Mouse (Mus musculus) hindbrain, embryonic 10.5 days (tissue): ENCODE results near the gene Gmeb1. TPM values are rescaled to one million over a fixed set of nuclear protein-coding genes. Genes with fewer than 3 reads are reported as not detected.
A peak's percentile ranks its signal among the peaks of the same experiment; 100 is the strongest.

Experiments used
- DNase-seq: peaks from one replicate; pipeline ENCODE4 v3.0.0-alpha.2; 2017; ENCODE audit warnings: low spot score
- H3K27ac ChIP-seq: fragments of 300-500 bp; sonication (generic); 2 replicates; pipeline ENCODE4 v1.5.1; 2016; ENCODE audit warnings: mild to moderate bottlenecking, moderate library complexity
- H3K27me3 ChIP-seq: fragments of 300-500 bp; sonication (generic); 2 replicates; pipeline ENCODE4 v1.6.1; 2016; ENCODE audit warnings: mild to moderate bottlenecking; ENCODE audit not compliant: poor library complexity, insufficient read depth, severe bottlenecking
- H3K36me3 ChIP-seq: fragments of 300-500 bp; sonication (generic); 2 replicates; pipeline ENCODE4 v1.6.1; 2016; ENCODE audit warnings: mild to moderate bottlenecking, moderate library complexity
- H3K4me1 ChIP-seq: fragments of 300-500 bp; sonication (generic); replicated peaks from 2 replicates; pipeline ENCODE4 v1.6.1; 2016; ENCODE audit warnings: mild to moderate bottlenecking
- H3K4me3 ChIP-seq: fragments of 300-500 bp; sonication (generic); 2 replicates; pipeline ENCODE4 v1.5.1; 2016; ENCODE audit warnings: mild to moderate bottlenecking, moderate library complexity
- H3K9me3 ChIP-seq: fragments of 300-500 bp; sonication (generic); 2 replicates; pipeline ENCODE4 v1.6.1; 2016; ENCODE audit warnings: mild to moderate bottlenecking, moderate library complexity
- WGBS: fragments of 180-500 bp; shearing (Covaris S2); methylation state at CpG from one replicate; pipeline ENCODE4 v1.1.7; 2016; 5-methylcytosine and 5-hydroxymethylcytosine counted together
- polyA plus RNA-seq: library from polyadenylated mRNA; unstranded; fragments of >200 nt; fragmentation: Nextera tagmentation; extraction: Ambion mirVana; gene quantifications from 2 replicates; pipeline ENCODE4 v1.2.1, GENCODE M21; 2016

Gmeb1 gene
- polyA plus RNA-seq, 1 experiment from 2014 or later = 45.3 TPM

DNA sequence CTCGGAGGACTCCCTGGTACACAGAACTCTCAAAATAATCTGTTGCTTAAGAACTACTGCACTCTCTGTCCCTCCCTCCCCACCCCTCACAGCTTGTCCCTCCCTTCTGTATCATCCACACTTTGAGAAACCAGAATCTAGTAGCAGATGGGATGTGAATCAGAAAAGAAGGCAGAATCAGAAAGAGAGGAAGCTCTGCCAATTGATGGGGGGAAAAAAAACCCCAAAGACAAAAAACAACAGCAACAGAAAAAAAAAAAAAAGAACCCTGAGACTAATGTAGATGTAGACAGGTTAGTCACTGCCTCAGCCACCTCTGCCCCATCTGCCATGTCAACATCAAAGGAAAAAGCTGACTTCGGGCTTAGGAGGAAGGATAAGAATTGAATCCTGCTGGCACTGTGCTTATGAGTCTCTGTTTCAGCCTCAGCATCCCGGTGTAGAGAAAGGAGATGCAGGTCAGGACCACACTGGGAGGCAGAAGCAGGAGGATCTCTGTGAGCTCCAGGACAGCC lies 5.5 kb upstream of the Gmeb1 start:
- no peak overlapping the region for H3K4me3 ChIP-seq
- H3K27ac ChIP-seq = no peak overlapping the region
- H3K9me3 ChIP-seq = no peaks in the 10 kb centered on the region
- 85% methylated on average over 3 of the region's 3 CpGs for WGBS
- H3K4me1 ChIP-seq = peaks cover 7% of the 10 kb centered on the region
- H3K27me3 ChIP-seq = no peaks in the 10 kb centered on the region
- no peak for DNase-seq
- H3K36me3 ChIP-seq = no peaks in the 10 kb centered on the region

DNA sequence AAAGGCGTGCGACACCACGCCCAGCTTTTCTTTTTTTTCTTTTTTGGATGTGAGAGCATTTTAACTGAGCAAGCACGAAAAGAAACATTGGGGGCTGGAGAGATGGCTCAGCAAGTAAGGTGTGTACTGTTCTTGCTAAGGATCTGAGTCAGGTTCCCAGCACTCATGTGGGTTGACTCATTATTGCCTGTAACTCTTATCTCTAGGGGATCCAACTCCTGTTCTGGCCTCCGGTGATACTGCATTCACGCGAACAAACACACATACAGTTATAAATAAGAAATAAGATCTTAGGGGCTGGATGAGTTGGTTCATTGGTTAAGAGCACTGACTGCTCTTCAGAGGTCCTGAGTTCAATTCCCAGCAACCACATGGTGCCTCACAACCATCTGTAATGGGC lies 1.9 kb upstream of the Gmeb1 start:
- 95% methylated on average over 7 of the region's 7 CpGs for WGBS
- Histone ChIP-seq H3K36me3 (0 out of 2 replicates have a peak, but pooled peaks cover 2% of the 10 kb centered on the region), H3K27ac (no peak overlapping the region), H3K4me1 (peaks cover 26% of the 10 kb centered on the region), H3K27me3 (no peaks in the 10 kb centered on the region), H3K9me3 (no peaks in the 10 kb centered on the region), H3K4me3 (no peak overlapping the region)
- no peak for DNase-seq

DNA sequence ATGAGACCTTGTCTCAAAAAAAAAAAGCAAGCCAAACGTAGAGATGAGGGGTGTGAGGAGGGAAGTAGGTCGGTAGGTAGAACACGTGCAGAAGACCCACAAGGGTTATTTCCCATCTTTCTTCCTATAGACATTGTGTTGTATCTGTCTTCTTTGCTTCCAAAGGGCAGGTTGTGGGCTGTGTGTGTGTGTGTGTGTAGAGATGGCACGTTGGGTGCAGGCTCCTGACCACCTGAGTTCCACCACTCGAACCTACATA lies 885 bp upstream of the Gmeb1 start:
- Histone ChIP-seq H3K4me1 (peaks cover 26% of the 10 kb centered on the region), H3K36me3 (0 out of 2 replicates have a peak, but pooled peaks cover 5% of the 10 kb centered on the region), H3K9me3 (no peaks in the 10 kb centered on the region), H3K27ac (peak overlapping the region; percentile 99), H3K4me3 (peak overlapping the region; percentile 96; the same call in 1 of the 2 replicates), H3K27me3 (no peaks in the 10 kb centered on the region)
- WGBS = 83% methylated on average over 5 of the region's 5 CpGs
- DNase-seq = no peak

DNA sequence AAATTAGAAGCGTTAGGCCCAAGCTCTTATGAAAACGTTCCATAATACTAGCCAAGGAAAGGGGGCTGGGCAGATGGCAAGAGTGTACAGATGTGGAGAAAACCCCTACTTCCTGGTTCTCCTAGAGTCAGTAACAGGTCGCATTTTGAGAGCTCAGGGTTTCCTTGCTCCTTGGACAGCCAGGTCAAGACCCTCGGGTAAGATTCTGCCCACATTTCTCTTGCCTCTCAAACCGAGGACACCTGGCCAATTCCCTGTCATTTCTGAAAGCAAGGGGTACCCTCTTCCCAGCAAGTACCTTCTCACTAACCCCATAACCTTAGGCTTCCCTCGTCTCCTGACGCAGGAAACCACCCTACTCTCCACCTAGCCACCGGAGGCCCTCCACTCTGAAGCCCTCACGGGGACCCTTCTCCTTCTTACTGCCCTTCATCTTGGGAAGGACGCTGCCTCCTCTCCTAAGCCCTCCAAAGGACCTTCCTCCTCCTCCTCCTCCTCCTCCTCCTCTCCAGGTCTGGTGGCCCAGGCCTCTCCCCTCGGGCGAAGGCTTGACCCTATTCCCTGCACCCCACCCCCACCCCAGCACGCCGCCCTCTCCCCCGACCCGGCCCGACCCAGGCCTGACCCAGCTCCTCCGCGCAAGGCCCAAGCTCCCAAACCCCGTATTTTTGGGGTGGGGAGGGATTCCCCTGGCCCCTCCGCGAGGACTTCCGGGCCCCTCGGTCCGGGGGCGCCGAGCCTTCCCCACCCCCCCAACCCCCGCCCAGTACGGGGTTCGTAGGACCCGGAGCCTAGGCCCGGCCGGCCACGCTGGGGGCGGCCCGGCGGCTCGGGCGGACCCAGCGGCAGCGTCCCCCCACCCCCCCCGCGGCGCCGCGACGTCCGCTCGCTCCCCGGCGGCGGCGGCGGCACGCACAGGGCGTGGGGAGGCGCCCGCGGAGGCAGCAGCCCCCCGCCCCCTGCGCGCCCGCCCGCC lies 710 bp downstream of the Gmeb1 start:
- Histone ChIP-seq H3K4me3 (peak overlapping the region; percentile 96), H3K27me3 (no peaks in the 10 kb centered on the region), H3K9me3 (no peaks in the 10 kb centered on the region), H3K4me1 (peaks cover 26% of the 10 kb centered on the region), H3K36me3 (peaks cover 8% of the 10 kb centered on the region; the same call in 1 of the 2 replicates), H3K27ac (peak overlapping the region; percentile 99)
- DNase-seq = peak; percentile 61
- 3% methylated on average over 58 of the region's 64 CpGs for WGBS

DNA sequence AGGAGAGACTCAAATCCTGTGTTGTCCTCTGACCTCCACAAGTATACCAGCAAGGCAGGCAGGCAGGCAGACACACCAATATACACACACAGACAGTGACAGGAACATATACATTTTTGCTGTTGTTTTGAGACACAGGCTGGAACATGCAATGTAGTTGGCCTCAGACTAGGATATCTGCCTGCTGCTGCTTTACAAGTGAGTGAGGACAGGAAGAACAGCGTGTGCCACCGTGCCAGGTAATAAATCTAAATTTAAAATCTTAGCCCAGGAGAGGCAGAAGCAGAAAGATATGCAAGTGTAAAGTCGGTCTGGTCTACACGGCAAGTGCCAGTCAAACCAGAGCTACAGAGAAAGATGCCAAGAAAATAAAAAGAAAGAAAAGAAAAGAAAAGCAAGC lies 2.2 kb downstream of the Gmeb1 start:
- Histone ChIP-seq H3K27ac (no peak overlapping the region), H3K4me1 (peaks cover 26% of the 10 kb centered on the region), H3K4me3 (peak overlapping the region; percentile 96; the same call in 1 of the 2 replicates), H3K9me3 (no peaks in the 10 kb centered on the region), H3K27me3 (no peaks in the 10 kb centered on the region), H3K36me3 (peaks cover 8% of the 10 kb centered on the region; the same call in 1 of the 2 replicates)
- no peak for DNase-seq
- 94% methylated on average over 4 of the region's 4 CpGs for WGBS

DNA sequence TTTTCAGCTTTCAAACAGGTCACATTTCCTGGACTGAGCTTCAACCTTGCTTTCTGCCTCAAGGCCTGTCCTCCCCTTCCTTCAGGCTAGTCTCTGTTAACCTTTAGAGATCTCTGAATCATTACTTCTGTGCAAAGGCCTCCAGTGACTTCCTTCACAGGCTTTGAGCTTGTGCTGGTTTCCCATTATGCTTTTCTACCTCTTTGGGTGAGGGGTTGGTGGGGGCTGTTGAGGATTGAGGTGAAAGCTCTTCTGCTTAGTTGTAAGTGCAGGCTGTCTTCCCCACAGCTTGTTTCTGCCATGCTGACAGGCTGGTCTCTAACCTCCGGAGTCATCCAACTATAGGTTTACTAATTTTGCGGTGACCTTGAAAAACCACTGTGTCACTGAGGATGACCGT lies 5.0 kb downstream of the Gmeb1 start:
- peaks cover 20% of the 10 kb centered on the region for H3K4me1 ChIP-seq
- no peak for DNase-seq
- 92% methylated on average over 3 of the region's 3 CpGs for WGBS
- H3K9me3 ChIP-seq = no peaks in the 10 kb centered on the region
- H3K27me3 ChIP-seq = no peaks in the 10 kb centered on the region
- H3K36me3 ChIP-seq = peaks cover 23% of the 10 kb centered on the region
- no peak overlapping the region for H3K4me3 ChIP-seq
- no peak overlapping the region for H3K27ac ChIP-seq

DNA sequence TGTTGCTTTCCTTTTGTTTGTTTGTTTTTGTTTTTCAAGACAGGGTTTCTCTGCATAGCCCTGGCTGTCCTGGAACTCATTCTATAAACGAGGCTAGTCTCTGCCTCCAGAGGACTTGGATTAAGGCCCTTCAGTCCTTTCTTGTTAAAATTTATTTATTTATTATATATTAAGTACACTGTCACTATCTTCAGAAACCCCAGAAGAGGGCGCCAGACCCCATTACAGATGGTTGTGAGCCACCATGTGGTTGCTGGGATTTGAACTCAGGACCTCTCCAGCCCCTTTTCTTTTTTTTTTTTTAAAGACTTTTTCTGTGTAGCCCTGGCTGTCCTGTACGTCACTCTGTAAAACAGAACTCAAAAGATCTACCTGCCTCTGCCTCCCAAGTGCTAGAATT lies 6.4 kb downstream of the Gmeb1 start:
- DNase-seq = no peak
- no peaks in the 10 kb centered on the region for H3K9me3 ChIP-seq
- H3K4me3 ChIP-seq = no peak overlapping the region
- H3K27ac ChIP-seq = no peak overlapping the region
- H3K4me1 ChIP-seq = peaks cover 12% of the 10 kb centered on the region
- H3K27me3 ChIP-seq = no peaks in the 10 kb centered on the region
- peaks cover 37% of the 10 kb centered on the region for H3K36me3 ChIP-seq
- 81% methylated on average over 3 of the region's 3 CpGs for WGBS

DNA sequence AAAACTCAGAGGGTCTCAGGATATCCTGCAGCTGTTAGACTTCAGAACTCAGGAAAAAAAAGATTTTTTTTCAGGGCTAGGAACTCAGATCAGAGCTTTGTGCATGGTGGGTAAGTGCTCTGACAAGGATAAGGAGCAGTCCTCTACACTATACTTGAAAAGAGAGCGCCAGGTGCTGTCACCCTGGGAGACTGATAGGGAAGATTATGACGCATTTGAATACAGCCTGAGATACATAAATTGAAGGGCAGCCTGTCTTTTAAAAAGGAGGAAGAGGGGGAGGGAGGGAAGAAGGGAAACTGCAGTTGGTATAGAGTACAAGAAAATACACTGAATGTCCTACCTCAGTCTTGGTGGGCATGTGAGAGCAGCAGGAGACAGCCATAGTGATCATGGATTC lies 7.8 kb downstream of the Gmeb1 start:
- Histone ChIP-seq H3K9me3 (no peaks in the 10 kb centered on the region), H3K4me1 (no peaks in the 10 kb centered on the region), H3K27ac (no peak overlapping the region; the same call in 1 of the 2 replicates), H3K4me3 (no peak overlapping the region), H3K36me3 (peaks cover 51% of the 10 kb centered on the region), H3K27me3 (no peaks in the 10 kb centered on the region)
- WGBS = 84% methylated on average over 2 of the region's 2 CpGs
- no peak for DNase-seq

DNA sequence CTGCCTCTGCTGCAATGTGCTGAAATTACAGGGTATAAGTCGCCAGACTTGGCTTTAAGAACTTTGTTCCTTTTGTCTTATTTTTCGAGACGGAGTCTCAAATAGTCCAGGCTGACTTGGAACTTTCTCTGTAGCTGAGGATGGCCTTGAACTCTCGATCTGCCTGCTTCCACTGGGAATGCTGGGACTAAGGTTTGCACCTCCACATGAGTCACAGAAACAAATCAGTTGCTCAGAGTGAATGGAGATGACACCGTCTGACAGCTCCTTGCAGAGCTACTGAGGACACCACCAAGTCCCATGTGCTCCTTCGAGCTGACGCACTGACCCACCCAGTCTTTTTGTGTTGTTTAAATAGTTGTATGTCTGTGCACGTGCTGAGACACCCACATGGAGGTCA lies 8.3 kb downstream of the Gmeb1 start:
- no peaks in the 10 kb centered on the region for H3K4me1 ChIP-seq
- no peaks in the 10 kb centered on the region for H3K9me3 ChIP-seq
- H3K27me3 ChIP-seq = no peaks in the 10 kb centered on the region
- H3K36me3 ChIP-seq = peaks cover 51% of the 10 kb centered on the region
- H3K4me3 ChIP-seq = no peak overlapping the region
- H3K27ac ChIP-seq = no peak overlapping the region
- no peak for DNase-seq
- 87% methylated on average over 8 of the region's 8 CpGs for WGBS

DNA sequence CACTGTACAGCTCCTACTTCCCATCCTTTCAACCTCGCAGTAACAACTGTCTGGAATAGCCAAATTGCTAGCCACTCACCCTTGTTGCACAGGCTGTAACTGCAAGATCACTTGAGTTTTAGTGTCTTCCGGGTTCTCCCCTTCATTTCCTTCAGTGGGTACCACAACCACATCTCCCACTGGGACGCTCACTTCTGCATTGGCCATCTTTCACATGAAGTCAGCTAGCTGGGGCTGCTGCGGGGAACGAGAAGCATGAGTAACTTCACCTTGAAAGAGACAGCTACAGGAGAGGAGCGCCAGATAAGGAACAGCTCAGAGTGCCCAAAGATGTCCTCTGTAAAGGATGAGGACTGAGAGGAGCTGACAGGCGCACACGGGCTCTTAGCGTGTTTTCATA lies 9.8 kb downstream of the Gmeb1 start:
- no peak for DNase-seq
- 94% methylated on average over 9 of the region's 9 CpGs for WGBS
- peaks cover 67% of the 10 kb centered on the region for H3K36me3 ChIP-seq

DNA sequence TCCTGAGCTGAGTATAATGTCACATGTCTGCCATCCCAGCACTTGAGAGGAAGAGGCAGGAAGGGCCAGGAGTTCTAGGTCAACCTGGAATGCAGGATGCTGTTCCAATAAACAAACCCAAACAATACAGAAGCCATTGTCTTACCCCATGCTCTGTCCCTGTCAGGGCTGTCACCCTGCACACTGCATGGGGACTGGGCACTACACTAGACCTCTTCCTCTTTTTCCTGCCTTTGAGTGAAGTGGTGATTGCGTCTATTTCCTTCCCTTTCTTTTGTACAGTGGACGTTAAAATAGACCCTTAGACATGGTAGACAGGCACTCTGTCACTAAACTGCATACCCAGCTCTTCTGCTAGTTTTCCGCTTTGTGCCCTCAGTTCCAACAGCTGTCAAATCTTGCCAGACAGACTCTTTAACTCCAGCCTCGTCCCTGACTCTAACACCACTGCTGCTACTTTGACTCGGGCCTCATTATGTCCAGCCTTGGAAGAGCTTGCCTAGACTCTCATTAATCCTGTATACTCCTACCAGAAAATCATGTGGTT lies 13.9 kb downstream of the Gmeb1 start:
- no peak overlapping the region for H3K27ac ChIP-seq
- DNase-seq = no peak
- H3K4me3 ChIP-seq = no peak overlapping the region
- WGBS = 91% methylated on average over 5 of the region's 5 CpGs
- H3K27me3 ChIP-seq = no peaks in the 10 kb centered on the region
- peaks cover 98% of the 10 kb centered on the region for H3K36me3 ChIP-seq
- H3K4me1 ChIP-seq = no peaks in the 10 kb centered on the region
- no peaks in the 10 kb centered on the region for H3K9me3 ChIP-seq

More for the DNA sequence above, 9.8 kb downstream of the Gmeb1 start:
- H3K27ac ChIP-seq = no peak overlapping the region
- H3K9me3 ChIP-seq = no peaks in the 10 kb centered on the region
- no peak overlapping the region for H3K4me3 ChIP-seq
- no peaks in the 10 kb centered on the region for H3K4me1 ChIP-seq
- no peaks in the 10 kb centered on the region for H3K27me3 ChIP-seq

DNA sequence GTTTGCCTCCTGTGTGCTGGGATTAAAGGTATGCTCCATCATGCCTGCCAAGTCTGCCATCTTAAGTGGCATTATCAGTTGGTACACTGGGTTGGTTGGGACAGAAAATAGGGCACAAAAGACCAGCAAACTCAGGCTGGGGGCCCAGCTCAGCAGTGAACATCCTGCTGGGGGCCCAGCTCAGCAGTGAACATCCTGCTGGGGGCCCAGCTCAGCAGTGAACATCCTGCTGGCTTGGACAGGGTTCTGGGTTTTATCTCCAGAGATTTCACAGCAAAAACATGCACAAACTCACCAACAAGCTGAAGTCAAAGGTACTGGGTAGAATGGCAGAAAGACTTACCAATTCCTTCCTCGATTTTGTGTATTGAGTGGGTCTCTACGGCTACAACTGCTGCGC lies 15.8 kb downstream of the Gmeb1 start:
- Histone ChIP-seq H3K4me1 (no peaks in the 10 kb centered on the region), H3K4me3 (no peak overlapping the region), H3K27ac (no peak overlapping the region), H3K27me3 (no peaks in the 10 kb centered on the region), H3K9me3 (no peaks in the 10 kb centered on the region), H3K36me3 (peaks cover 97% of the 10 kb centered on the region)
- WGBS = 93% methylated on average over 3 of the region's 3 CpGs
- no peak for DNase-seq

DNA sequence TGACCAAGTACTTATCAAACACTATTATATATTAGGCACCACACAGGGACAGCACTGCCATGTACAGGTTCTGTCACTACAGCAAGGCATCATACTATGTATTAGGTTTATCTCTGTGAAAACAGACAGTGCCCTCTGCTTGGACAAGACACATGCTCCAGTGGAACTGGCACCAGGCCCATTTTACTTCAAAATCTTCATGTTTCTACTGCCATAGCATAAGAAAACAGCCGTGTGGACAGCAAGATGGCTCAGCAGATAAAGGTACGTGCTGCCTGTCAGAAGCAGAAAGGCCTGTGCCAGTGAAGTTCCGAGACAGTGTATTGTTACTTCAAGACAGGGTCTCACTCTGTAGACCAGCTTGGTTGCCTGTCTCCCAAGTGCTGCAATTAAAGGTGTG lies 20.2 kb downstream of the Gmeb1 start:
- Histone ChIP-seq H3K4me1 (no peaks in the 10 kb centered on the region), H3K9me3 (no peaks in the 10 kb centered on the region), H3K4me3 (no peak overlapping the region), H3K36me3 (peaks cover 97% of the 10 kb centered on the region), H3K27me3 (no peaks in the 10 kb centered on the region), H3K27ac (no peak overlapping the region)
- DNase-seq = no peak
- 95% methylated on average over 3 of the region's 3 CpGs for WGBS
